Mouse (Mus musculus) megakaryocyte, embryonic 14.5 days (primary cell): Measurements from ENCODE around the gene Srd5a3. TPM values are rescaled to one million over a fixed set of nuclear protein-coding genes. Genes with fewer than 3 reads are reported as not detected.

Experiments
- H3K27me3 ChIP-seq: replicated peaks from 2 replicates; pipeline ENCODE3; 2012; ENCODE audit warnings: inconsistent platforms
- H3K36me3 ChIP-seq: replicated peaks from 2 replicates; pipeline ENCODE3; 2012; ENCODE audit warnings: low read length, inconsistent platforms, mixed read lengths
- H3K4me1 ChIP-seq: 2 replicates; pipeline ENCODE4 v1.6.1; 2012; ENCODE audit warnings: inconsistent platforms
- H3K4me3 ChIP-seq: replicated peaks from 2 replicates; pipeline ENCODE3; 2012; ENCODE audit warnings: moderate library complexity, mild to moderate bottlenecking, inconsistent platforms
- H3K9me3 ChIP-seq: 2 replicates; pipeline ENCODE4 v1.6.1; 2012; ENCODE audit warnings: inconsistent platforms
- FLI1 ChIP-seq: IDR thresholded peaks from 2 replicates; pipeline ENCODE4 v1.6.1; 2012; ENCODE audit warnings: low read length, inconsistent platforms, mixed read lengths
- GATA1 ChIP-seq: IDR thresholded peaks from 3 replicates; pipeline ENCODE4 v1.6.1; 2012; ENCODE audit warnings: mixed read lengths, low read length, inconsistent platforms, borderline replicate concordance
- polyA plus RNA-seq: library from polyadenylated mRNA; stranded (reverse); fragments of >175 nt; gene quantifications from 2 replicates; pipeline ENCODE4 v1.2.3, GENCODE M21; 2012; ENCODE audit warnings: low replicate concordance; ENCODE audit not compliant: insufficient read depth

Gene Srd5a3
- polyA plus RNA-seq, 1 experiment = 53.2 TPM

- no peaks in the 10 kb centered on the region for H3K36me3 ChIP-seq
- H3K4me3 ChIP-seq = no peak overlapping the region
- H3K4me1 ChIP-seq = peaks cover 20% of the 10 kb centered on the region
- no peaks in the 10 kb centered on the region for H3K27me3 ChIP-seq
- peaks cover 9% of the 10 kb centered on the region for H3K9me3 ChIP-seq
- no peak for TF ChIP-seq GATA1
Observed at GRCm38 (mm10) chr5:76130292-76130691, 9.8 kb upstream of the Srd5a3 start.

GRCm38 (mm10) chr5:76131990-76132389 lies 8.1 kb upstream of the Srd5a3 start:
- H3K27me3 ChIP-seq = no peaks in the 10 kb centered on the region
- peaks cover 9% of the 10 kb centered on the region for H3K36me3 ChIP-seq
- H3K4me3 ChIP-seq = peak overlapping the region; percentile 77
- H3K4me1 ChIP-seq = peaks cover 24% of the 10 kb centered on the region
- peaks cover 7% of the 10 kb centered on the region for H3K9me3 ChIP-seq
- TF ChIP-seq FLI1 (no peak), GATA1 (no peak)

- Histone ChIP-seq H3K9me3 (peaks cover 12% of the 10 kb centered on the region), H3K4me3 (no peak overlapping the region), H3K36me3 (peaks cover 16% of the 10 kb centered on the region), H3K4me1 (peaks cover 50% of the 10 kb centered on the region), H3K27me3 (no peaks in the 10 kb centered on the region)
- TF ChIP-seq FLI1 = no peak
- no peak for TF ChIP-seq GATA1
Observed at GRCm38 (mm10) chr5:76135644-76136043, 4.4 kb upstream of the Srd5a3 start.

- TF ChIP-seq GATA1 (no peak), FLI1 (no peak)
- Histone ChIP-seq H3K4me1 (peaks cover 47% of the 10 kb centered on the region), H3K36me3 (peaks cover 16% of the 10 kb centered on the region), H3K27me3 (no peaks in the 10 kb centered on the region), H3K9me3 (peaks cover 12% of the 10 kb centered on the region), H3K4me3 (no peak overlapping the region)
Observed at GRCm38 (mm10) chr5:76136271-76136670, 3.8 kb upstream of the Srd5a3 start.

GRCm38 (mm10) chr5:76137586-76137985 lies 2.5 kb upstream of the Srd5a3 start:
- TF ChIP-seq GATA1 (no peak), FLI1 (no peak)
- peaks cover 12% of the 10 kb centered on the region for H3K9me3 ChIP-seq
- H3K27me3 ChIP-seq = no peaks in the 10 kb centered on the region
- no peak overlapping the region for H3K4me3 ChIP-seq
- H3K4me1 ChIP-seq = peaks cover 55% of the 10 kb centered on the region
- H3K36me3 ChIP-seq = peaks cover 18% of the 10 kb centered on the region

GRCm38 (mm10) chr5:76138071-76138470 lies 2.0 kb upstream of the Srd5a3 start:
- no peak for TF ChIP-seq GATA1
- no peak for TF ChIP-seq FLI1
- H3K27me3 ChIP-seq = no peaks in the 10 kb centered on the region
- no peak overlapping the region for H3K4me3 ChIP-seq
- peaks cover 12% of the 10 kb centered on the region for H3K9me3 ChIP-seq
- peaks cover 18% of the 10 kb centered on the region for H3K36me3 ChIP-seq
- peaks cover 60% of the 10 kb centered on the region for H3K4me1 ChIP-seq

- Histone ChIP-seq H3K27me3 (no peaks in the 10 kb centered on the region), H3K36me3 (peaks cover 18% of the 10 kb centered on the region), H3K9me3 (peaks cover 12% of the 10 kb centered on the region), H3K4me1 (peaks cover 64% of the 10 kb centered on the region), H3K4me3 (peak overlapping the region; percentile 34)
- no peak for TF ChIP-seq FLI1
- TF ChIP-seq GATA1 = no peak
Observed at GRCm38 (mm10) chr5:76138512-76138911, 1.6 kb upstream of the Srd5a3 start.

GRCm38 (mm10) chr5:76139171-76139671 lies 850 bp upstream of the Srd5a3 start:
- Histone ChIP-seq H3K4me1 (peaks cover 71% of the 10 kb centered on the region), H3K27me3 (no peaks in the 10 kb centered on the region), H3K4me3 (peak overlapping the region; percentile 95), H3K9me3 (peaks cover 12% of the 10 kb centered on the region), H3K36me3 (peaks cover 18% of the 10 kb centered on the region)
- TF ChIP-seq GATA1 = no peak
- TF ChIP-seq FLI1 = no peak

GRCm38 (mm10) chr5:76140730-76141066 lies 627 bp downstream of the Srd5a3 start:
- peaks cover 24% of the 10 kb centered on the region for H3K36me3 ChIP-seq
- H3K4me1 ChIP-seq = peaks cover 74% of the 10 kb centered on the region
- H3K27me3 ChIP-seq = no peaks in the 10 kb centered on the region
- H3K9me3 ChIP-seq = peaks cover 12% of the 10 kb centered on the region
- peak overlapping the region; percentile 95 for H3K4me3 ChIP-seq
- TF ChIP-seq GATA1 = no peak
- TF ChIP-seq FLI1 = no peak

GRCm38 (mm10) chr5:76143356-76143755 lies 3.3 kb downstream of the Srd5a3 start:
- TF ChIP-seq FLI1 = no peak
- H3K4me1 ChIP-seq = peaks cover 66% of the 10 kb centered on the region
- no peaks in the 10 kb centered on the region for H3K9me3 ChIP-seq
- peak overlapping the region; percentile 75 for H3K4me3 ChIP-seq
- H3K36me3 ChIP-seq = peaks cover 29% of the 10 kb centered on the region
- no peaks in the 10 kb centered on the region for H3K27me3 ChIP-seq

- Histone ChIP-seq H3K36me3 (peaks cover 59% of the 10 kb centered on the region), H3K27me3 (no peaks in the 10 kb centered on the region)
- TF ChIP-seq GATA1 = no peak
- no peak for TF ChIP-seq FLI1
Observed at GRCm38 (mm10) chr5:76146401-76146800, 6.3 kb downstream of the Srd5a3 start.

More at GRCm38 (mm10) chr5:76146401-76146800, 6.3 kb downstream of the Srd5a3 start:
- peaks cover 45% of the 10 kb centered on the region for H3K4me1 ChIP-seq
- H3K9me3 ChIP-seq = no peaks in the 10 kb centered on the region
- no peak overlapping the region for H3K4me3 ChIP-seq
